Mouse (Mus musculus) hematopoietic stem cell, adult 5-6 weeks (primary cell): Measurements from ENCODE around the gene Lipc. TPM values are rescaled to one million over a fixed set of nuclear protein-coding genes. Genes with fewer than 3 reads are reported as not detected.
"Not testable (repeated sequence)": the region's sequence is repeated elsewhere in the genome, so short reads cannot be mapped to it uniquely, and the experiment has no call there.

ENCODE experiments used
- ATAC-seq, 2 experiments: fragments of 125-278 bp in 1 of 2; replicated peaks in 1 of 2; 2 replicates each; pipeline ENCODE4 v1.8.0; 2016 to 2017; ENCODE audit warnings: inconsistent platforms in 2 of 2, mild to moderate bottlenecking in 2 of 2, moderate number of reproducible peaks in 2 of 2, low read depth in 1 of 2, moderate TSS enrichment in 1 of 2; ENCODE audit not compliant: low FRiP score in 2 of 2, poor library complexity in 2 of 2, severe bottlenecking in 2 of 2, insufficient read depth in 1 of 2, low TSS enrichment in 1 of 2
- total RNA-seq: library from RNA; stranded (forward); fragments of 172-1452, 232-1000 nt; gene quantifications from 2 replicates; pipeline ENCODE4 v1.2.3, GENCODE M21; 2017

The Lipc gene
- total RNA-seq, 1 experiment from 2014 or later = 0.55 TPM

GRCm38 (mm10) chr9:70890736-70891135 is 61.3 kb downstream of the Lipc start:
- no peak for ATAC-seq

GRCm38 (mm10) chr9:70888969-70889368 is 63.1 kb downstream of the Lipc start:
- ATAC-seq = no peak

- no peak for ATAC-seq
Observed at GRCm38 (mm10) chr9:70888556-70888955, 63.5 kb downstream of the Lipc start.

GRCm38 (mm10) chr9:70881982-70882381 is 70.0 kb downstream of the Lipc start:
- ATAC-seq = no peak

- peak; percentile 37 to 48; a peak in 1 of 4 replicates for ATAC-seq
Observed at GRCm38 (mm10) chr9:70878823-70879222, 73.2 kb downstream of the Lipc start.

- ATAC-seq = no peak
Observed at GRCm38 (mm10) chr9:70878157-70878556, 73.9 kb downstream of the Lipc start.

- ATAC-seq = no peak
Observed at GRCm38 (mm10) chr9:70875490-70875889, 76.5 kb downstream of the Lipc start.

- no peak for ATAC-seq
Observed at GRCm38 (mm10) chr9:70875059-70875458, 77.0 kb downstream of the Lipc start.

GRCm38 (mm10) chr9:70872675-70873074 is 79.4 kb downstream of the Lipc start:
- no peak for ATAC-seq

- ATAC-seq = no peak
Observed at GRCm38 (mm10) chr9:70870326-70870725, 81.7 kb downstream of the Lipc start.

GRCm38 (mm10) chr9:70869169-70869873 is 82.7 kb downstream of the Lipc start:
- ATAC-seq = no peak

- no peak for ATAC-seq
Observed at GRCm38 (mm10) chr9:70867381-70867780, 84.6 kb downstream of the Lipc start.

- no peak for ATAC-seq
Observed at GRCm38 (mm10) chr9:70864039-70864438, 88.0 kb downstream of the Lipc start.

GRCm38 (mm10) chr9:70863299-70863698 is 88.7 kb downstream of the Lipc start:
- ATAC-seq = no peak

- ATAC-seq = no peak
Observed at GRCm38 (mm10) chr9:70859233-70859632, 92.8 kb downstream of the Lipc start.

- peak in 1 of 2 experiments; percentile 36; a peak in 1 of 4 replicates for ATAC-seq
Observed at GRCm38 (mm10) chr9:70855868-70856267, 96.2 kb downstream of the Lipc start.

- ATAC-seq = no peak
Observed at GRCm38 (mm10) chr9:70854950-70855349, 97.1 kb downstream of the Lipc start.

- not testable (repeated sequence) for ATAC-seq
Observed at GRCm38 (mm10) chr9:70853081-70853480, 98.9 kb downstream of the Lipc start.

GRCm38 (mm10) chr9:70851533-70851932 is 100.5 kb downstream of the Lipc start:
- ATAC-seq = no peak
